Mouse (Mus musculus) neural tube, embryonic 13.5 days (tissue): Measurements from ENCODE around the gene Pacrg. TPM values are rescaled to one million over a fixed set of nuclear protein-coding genes. Genes with fewer than 3 reads are reported as not detected.

ENCODE experiments used
- ATAC-seq: fragments of 200-750 bp; cut with Nextera tagmentation; 2 replicates; pipeline ENCODE4 v1.8.0; 2017; ENCODE audit warnings: low read depth, mild to moderate bottlenecking, moderate TSS enrichment, moderate library complexity
- H3K27ac ChIP-seq: fragments of 300-500 bp; sonication (generic); replicated peaks from 2 replicates; pipeline ENCODE4 v1.5.1; 2015; ENCODE audit warnings: moderate library complexity, mild to moderate bottlenecking, inconsistent platforms
- H3K27me3 ChIP-seq: fragments of 300-500 bp; sonication (generic); 2 replicates; pipeline ENCODE4 v1.6.1; 2015; ENCODE audit warnings: mild to moderate bottlenecking, inconsistent platforms
- H3K36me3 ChIP-seq: fragments of 300-500 bp; sonication (generic); 2 replicates; pipeline ENCODE4 v1.6.1; 2015; ENCODE audit warnings: mild to moderate bottlenecking, inconsistent platforms
- H3K4me1 ChIP-seq: fragments of 300-500 bp; sonication (generic); replicated peaks from 2 replicates; pipeline ENCODE4 v1.6.1; 2015; ENCODE audit warnings: inconsistent platforms
- H3K4me2 ChIP-seq: fragments of 300-500 bp; sonication (generic); 2 replicates; pipeline ENCODE4 v1.6.1; 2015; ENCODE audit warnings: inconsistent platforms, mild to moderate bottlenecking, moderate library complexity
- H3K4me3 ChIP-seq: fragments of 300-500 bp; sonication (generic); 2 replicates; pipeline ENCODE4 v1.5.1; 2015; ENCODE audit warnings: mild to moderate bottlenecking, inconsistent platforms
- H3K9ac ChIP-seq: fragments of 300-500 bp; sonication (generic); 2 replicates; pipeline ENCODE4 v1.6.1; 2015; ENCODE audit warnings: moderate library complexity, mild to moderate bottlenecking, inconsistent platforms
- H3K9me3 ChIP-seq: fragments of 300-500 bp; sonication (generic); 2 replicates; pipeline ENCODE4 v1.6.1; 2016; ENCODE audit warnings: inconsistent platforms
- WGBS: fragments of 180-500 bp; shearing (Covaris S2); methylation state at CpG from one replicate; pipeline ENCODE4 v1.1.7; 2015; 5-methylcytosine and 5-hydroxymethylcytosine counted together
- polyA plus RNA-seq: library from polyadenylated mRNA; unstranded; fragments of >200 nt; fragmentation: Nextera tagmentation; extraction: Ambion mirVana; gene quantifications from 2 replicates; pipeline ENCODE4 v1.2.1, GENCODE M21; 2015

Pacrg gene
- polyA plus RNA-seq, 1 experiment from 2014 or later, result 14.2 TPM

DNA sequence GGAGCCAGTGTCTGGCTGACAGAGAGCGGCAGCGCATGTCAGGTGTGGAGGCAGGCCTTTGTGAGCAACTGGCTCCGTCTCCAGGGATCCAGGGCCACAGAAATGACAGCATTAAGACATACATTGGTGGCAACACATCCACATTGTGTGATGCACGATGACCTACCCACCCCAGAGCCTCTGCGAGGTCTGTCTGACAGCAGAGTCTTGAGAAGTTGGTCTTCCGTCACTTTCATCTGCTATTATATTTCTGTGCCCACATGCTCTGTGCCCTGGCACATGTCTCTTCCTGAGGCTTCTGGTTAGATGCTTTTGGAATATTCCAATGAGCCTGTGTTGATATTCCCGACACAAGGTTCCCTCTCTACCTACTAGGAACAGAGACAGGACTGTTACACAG lies 224.5 kb downstream of the Pacrg start:
- Histone ChIP-seq H3K9me3 (no peaks in the 10 kb centered on the region), H3K27me3 (no peaks in the 10 kb centered on the region), H3K4me3 (no peak overlapping the region), H3K4me1 (peaks cover 14% of the 10 kb centered on the region), H3K9ac (no peak overlapping the region), H3K27ac (no peak overlapping the region), H3K4me2 (no peak overlapping the region), H3K36me3 (no peaks in the 10 kb centered on the region)
- ATAC-seq, result no peak
- WGBS, result 90% methylated on average over 7 of the region's 7 CpGs

DNA sequence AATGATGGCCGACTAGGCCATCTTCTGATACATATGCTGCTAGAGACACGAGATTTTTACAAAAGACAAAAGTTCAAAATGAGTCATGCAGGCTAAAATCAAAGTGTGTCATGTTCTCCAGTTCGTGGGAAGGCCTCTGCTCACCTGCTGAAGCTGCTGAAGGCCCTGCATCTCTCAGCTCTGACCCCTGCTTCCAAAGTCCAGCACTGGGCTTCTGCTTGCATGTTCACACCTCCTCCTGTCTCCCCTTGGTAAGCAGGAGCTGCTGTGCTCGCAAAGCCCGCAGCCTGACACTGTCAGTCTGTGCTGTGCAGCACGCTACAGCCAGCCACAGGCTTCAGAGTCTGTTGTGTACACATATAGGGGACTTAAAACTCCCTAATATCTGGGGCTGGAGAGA lies 225.4 kb downstream of the Pacrg start:
- Histone ChIP-seq H3K4me3 (no peak overlapping the region), H3K9ac (no peak overlapping the region), H3K27me3 (no peaks in the 10 kb centered on the region), H3K9me3 (no peaks in the 10 kb centered on the region), H3K4me1 (peaks cover 10% of the 10 kb centered on the region), H3K27ac (no peak overlapping the region), H3K36me3 (no peaks in the 10 kb centered on the region), H3K4me2 (no peak overlapping the region)
- no peak for ATAC-seq
- 78% methylated on average over 6 of the region's 6 CpGs for WGBS

- Histone ChIP-seq H3K27me3 (no peaks in the 10 kb centered on the region), H3K36me3 (no peaks in the 10 kb centered on the region), H3K27ac (no peak overlapping the region), H3K4me3 (no peak overlapping the region), H3K4me1 (peaks cover 4% of the 10 kb centered on the region), H3K9me3 (no peaks in the 10 kb centered on the region), H3K9ac (no peak overlapping the region), H3K4me2 (no peak overlapping the region)
- WGBS, result 23% methylated on average over 3 of the region's 3 CpGs
- no peak for ATAC-seq
Measured at GRCm38 (mm10) chr17:10611626-10612025, 228.5 kb downstream of the Pacrg start.

GRCm38 (mm10) chr17:10608146-10608545 lies 232.0 kb downstream of the Pacrg start:
- Histone ChIP-seq H3K27ac (no peak overlapping the region), H3K4me1 (no peaks in the 10 kb centered on the region), H3K4me3 (no peak overlapping the region), H3K36me3 (no peaks in the 10 kb centered on the region), H3K9me3 (no peaks in the 10 kb centered on the region), H3K27me3 (no peaks in the 10 kb centered on the region), H3K4me2 (no peak overlapping the region), H3K9ac (no peak overlapping the region)
- 82% methylated on average over 4 of the region's 4 CpGs for WGBS
- ATAC-seq, result no peak

- H3K27ac ChIP-seq, result no peak overlapping the region
- no peak overlapping the region for H3K4me3 ChIP-seq
- no peak overlapping the region for H3K4me2 ChIP-seq
- H3K27me3 ChIP-seq, result no peaks in the 10 kb centered on the region
- H3K9ac ChIP-seq, result no peak overlapping the region
- WGBS, result 77% methylated on average over 3 of the region's 3 CpGs
- H3K4me1 ChIP-seq, result no peaks in the 10 kb centered on the region
- H3K36me3 ChIP-seq, result no peaks in the 10 kb centered on the region
- no peaks in the 10 kb centered on the region for H3K9me3 ChIP-seq
- no peak for ATAC-seq
Measured at GRCm38 (mm10) chr17:10606090-10606489, 234.0 kb downstream of the Pacrg start.

DNA sequence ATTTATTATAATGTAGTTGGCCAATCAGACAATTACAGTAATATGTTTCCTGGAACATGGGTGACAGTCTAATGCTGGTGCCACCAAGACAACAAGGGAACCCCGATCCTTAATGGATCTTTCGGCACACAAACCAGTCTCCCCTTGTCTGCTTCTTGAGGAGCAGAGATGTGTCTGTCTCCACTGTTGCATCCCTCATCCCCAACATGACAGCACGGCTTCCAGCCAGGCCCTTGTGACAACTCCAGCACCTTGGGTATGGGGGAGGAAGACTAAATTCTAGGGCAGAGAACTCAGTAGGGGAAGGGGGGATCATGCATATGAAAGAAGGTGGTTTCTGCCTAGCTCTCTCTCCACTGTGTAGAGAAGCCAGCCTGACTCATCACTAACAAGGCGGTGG lies 242.4 kb downstream of the Pacrg start:
- Histone ChIP-seq H3K27ac (no peak overlapping the region), H3K4me2 (no peak overlapping the region), H3K9ac (no peak overlapping the region), H3K4me3 (no peak overlapping the region), H3K36me3 (no peaks in the 10 kb centered on the region), H3K9me3 (no peaks in the 10 kb centered on the region), H3K4me1 (no peaks in the 10 kb centered on the region), H3K27me3 (no peaks in the 10 kb centered on the region)
- WGBS, result 97% methylated on average over 4 of the region's 4 CpGs
- ATAC-seq, result no peak

- 57% methylated on average over 7 of the region's 7 CpGs for WGBS
Measured at GRCm38 (mm10) chr17:10589604-10590003, 250.5 kb downstream of the Pacrg start.

DNA sequence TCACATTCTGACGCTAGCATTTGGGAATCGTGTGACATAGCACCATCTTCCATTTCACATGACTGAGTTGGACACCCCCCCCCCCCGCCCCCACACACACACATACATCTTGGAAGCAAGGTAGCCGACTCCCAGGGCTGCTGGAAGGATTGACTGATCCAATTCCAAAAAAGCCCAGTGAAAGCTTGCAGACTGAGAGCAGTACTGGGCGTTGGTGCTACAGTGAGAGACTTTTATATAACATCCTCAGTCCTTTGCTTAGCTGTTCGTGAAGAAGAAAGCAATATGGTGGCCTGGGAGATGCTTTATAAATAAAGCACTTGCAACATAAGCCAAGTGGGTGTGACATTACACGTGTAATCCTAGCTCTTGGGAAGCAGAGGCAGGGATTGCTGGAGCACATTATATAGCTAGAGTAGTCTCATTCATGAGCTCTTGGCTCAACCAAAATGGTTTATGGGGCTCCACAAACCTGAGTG lies 251.2 kb downstream of the Pacrg start:
- no peaks in the 10 kb centered on the region for H3K36me3 ChIP-seq
- 85% methylated on average over 7 of the region's 7 CpGs for WGBS
- no peaks in the 10 kb centered on the region for H3K9me3 ChIP-seq
- H3K27me3 ChIP-seq, result no peaks in the 10 kb centered on the region
- no peak overlapping the region for H3K9ac ChIP-seq
- H3K4me2 ChIP-seq, result no peak overlapping the region
- H3K4me1 ChIP-seq, result 0 out of 2 replicates have a peak, but pooled peaks cover under 1% of the 10 kb centered on the region
- no peak for ATAC-seq
- H3K4me3 ChIP-seq, result no peak overlapping the region
- H3K27ac ChIP-seq, result no peak overlapping the region

More at GRCm38 (mm10) chr17:10589604-10590003, 250.5 kb downstream of the Pacrg start:
- Histone ChIP-seq H3K9ac (no peak overlapping the region), H3K27ac (no peak overlapping the region), H3K4me3 (no peak overlapping the region), H3K27me3 (no peaks in the 10 kb centered on the region), H3K4me2 (no peak overlapping the region), H3K4me1 (no peaks in the 10 kb centered on the region), H3K9me3 (no peaks in the 10 kb centered on the region), H3K36me3 (no peaks in the 10 kb centered on the region)
- no peak for ATAC-seq

DNA sequence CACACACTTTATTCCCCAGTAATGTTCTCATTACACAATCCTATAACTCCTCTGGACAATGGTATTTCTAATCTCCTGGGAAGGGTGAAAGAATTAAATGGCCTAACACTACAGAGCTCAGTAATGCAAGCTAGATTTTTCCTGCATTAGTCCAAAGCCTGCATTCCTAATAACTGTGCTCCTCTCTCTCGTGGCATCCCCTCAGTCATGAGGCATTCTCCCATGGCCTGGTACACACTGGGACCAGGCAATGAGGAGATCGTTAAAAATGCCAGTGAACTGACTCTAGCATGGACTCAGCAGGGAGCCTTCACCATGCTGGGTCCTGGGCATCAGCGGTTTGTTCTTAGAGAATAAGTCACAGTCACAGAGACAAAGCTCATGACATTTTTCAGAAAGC lies 256.8 kb downstream of the Pacrg start:
- no peak overlapping the region for H3K4me3 ChIP-seq
- no peak overlapping the region for H3K9ac ChIP-seq
- H3K4me2 ChIP-seq, result no peak overlapping the region
- 0 out of 2 replicates have a peak, but pooled peaks cover 8% of the 10 kb centered on the region for H3K4me1 ChIP-seq
- 45% methylated on average over 3 of the region's 3 CpGs for WGBS
- ATAC-seq, result no peak
- H3K27me3 ChIP-seq, result no peaks in the 10 kb centered on the region
- H3K27ac ChIP-seq, result no peak overlapping the region
- no peaks in the 10 kb centered on the region for H3K36me3 ChIP-seq
- no peaks in the 10 kb centered on the region for H3K9me3 ChIP-seq

GRCm38 (mm10) chr17:10575306-10575705 lies 264.8 kb downstream of the Pacrg start:
- H3K9ac ChIP-seq, result no peak overlapping the region
- no peaks in the 10 kb centered on the region for H3K9me3 ChIP-seq
- no peaks in the 10 kb centered on the region for H3K36me3 ChIP-seq
- H3K4me1 ChIP-seq, result no peaks in the 10 kb centered on the region
- H3K27ac ChIP-seq, result no peak overlapping the region
- H3K4me3 ChIP-seq, result no peak overlapping the region
- no peak for ATAC-seq
- no peaks in the 10 kb centered on the region for H3K27me3 ChIP-seq
- 63% methylated on average over 7 of the region's 7 CpGs for WGBS
- H3K4me2 ChIP-seq, result no peak overlapping the region

DNA sequence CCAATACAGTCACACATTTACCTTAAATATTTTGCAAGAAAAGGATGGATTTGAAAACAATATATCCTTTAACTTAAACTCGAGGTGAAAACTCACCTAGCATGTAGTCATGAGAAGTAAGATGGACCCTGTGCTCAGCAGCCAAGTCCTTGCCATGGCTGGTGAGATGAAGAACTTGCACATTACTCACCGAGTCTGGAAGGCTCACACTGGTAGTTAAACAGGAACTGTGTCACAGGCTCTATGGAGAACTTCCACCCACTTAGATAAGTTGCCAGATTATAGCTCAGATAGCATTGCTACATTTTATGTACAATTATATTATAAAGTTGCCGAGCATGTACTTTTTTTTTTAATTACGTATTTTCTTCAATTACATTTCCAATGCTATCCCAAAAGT lies 267.7 kb downstream of the Pacrg start:
- ATAC-seq, result no peak
- H3K27ac ChIP-seq, result no peak overlapping the region
- 93% methylated on average over 4 of the region's 4 CpGs for WGBS
- no peak overlapping the region for H3K4me3 ChIP-seq
- H3K9me3 ChIP-seq, result no peaks in the 10 kb centered on the region
- no peak overlapping the region for H3K4me2 ChIP-seq
- no peaks in the 10 kb centered on the region for H3K4me1 ChIP-seq
- no peak overlapping the region for H3K9ac ChIP-seq
- no peaks in the 10 kb centered on the region for H3K27me3 ChIP-seq
- no peaks in the 10 kb centered on the region for H3K36me3 ChIP-seq

GRCm38 (mm10) chr17:10569270-10569669 lies 270.8 kb downstream of the Pacrg start:
- no peak overlapping the region for H3K27ac ChIP-seq
- no peak overlapping the region for H3K4me2 ChIP-seq
- ATAC-seq, result no peak
- no peaks in the 10 kb centered on the region for H3K9me3 ChIP-seq
- WGBS, result 91% methylated on average over 10 of the region's 10 CpGs
- H3K27me3 ChIP-seq, result no peaks in the 10 kb centered on the region
- no peak overlapping the region for H3K4me3 ChIP-seq
- no peak overlapping the region for H3K9ac ChIP-seq
- no peaks in the 10 kb centered on the region for H3K36me3 ChIP-seq
- H3K4me1 ChIP-seq, result no peaks in the 10 kb centered on the region

DNA sequence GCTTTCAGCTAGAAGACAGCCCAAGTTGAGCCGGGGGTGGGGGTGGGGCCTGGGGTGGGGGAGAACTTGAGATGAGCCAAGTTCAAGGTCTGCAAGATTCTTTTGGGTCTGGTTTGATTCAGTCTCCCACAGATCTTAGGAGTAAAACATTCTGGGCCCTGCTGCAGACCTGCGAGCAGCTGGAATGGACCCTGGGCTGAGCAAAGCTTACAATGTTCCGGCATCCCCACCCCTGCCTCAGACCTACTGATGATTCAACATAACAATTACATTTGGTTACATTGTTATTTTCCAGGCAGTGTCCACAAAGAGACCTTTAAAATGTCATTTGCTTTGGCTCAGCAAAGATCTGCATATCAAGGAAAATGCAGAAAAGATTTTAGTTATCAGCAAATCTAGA lies 272.7 kb downstream of the Pacrg start:
- Histone ChIP-seq H3K36me3 (no peaks in the 10 kb centered on the region), H3K9me3 (no peaks in the 10 kb centered on the region), H3K27me3 (no peaks in the 10 kb centered on the region), H3K4me1 (no peaks in the 10 kb centered on the region), H3K4me3 (no peak overlapping the region), H3K9ac (no peak overlapping the region), H3K27ac (no peak overlapping the region), H3K4me2 (no peak overlapping the region)
- no peak for ATAC-seq
- 95% methylated on average over 3 of the region's 3 CpGs for WGBS
